Mouse (Mus musculus): Measurements from ENCODE around the gene Dusp14. TPM values are rescaled to one million over a fixed set of nuclear protein-coding genes. Genes with fewer than 3 reads are reported as not detected.

The Dusp14 gene
- polyA plus RNA-seq, 1 experiment, result 4.7 TPM

- DNase-seq (ENCODE audit: low read depth, low spot score), result no peak
Observed at GRCm38 (mm10) chr11:84031971-84032370, 37.1 kb downstream of the Dusp14 start.

GRCm38 (mm10) chr11:84028271-84029028 is 40.6 kb downstream of the Dusp14 start:
- no peak for DNase-seq (ENCODE audit: low read depth, low spot score)
- 73% methylated on average over 9 of the region's 9 CpGs for WGBS

More at GRCm38 (mm10) chr11:84031971-84032370, 37.1 kb downstream of the Dusp14 start:
- WGBS, result 44% methylated on average over 9 of the region's 9 CpGs

DNA sequence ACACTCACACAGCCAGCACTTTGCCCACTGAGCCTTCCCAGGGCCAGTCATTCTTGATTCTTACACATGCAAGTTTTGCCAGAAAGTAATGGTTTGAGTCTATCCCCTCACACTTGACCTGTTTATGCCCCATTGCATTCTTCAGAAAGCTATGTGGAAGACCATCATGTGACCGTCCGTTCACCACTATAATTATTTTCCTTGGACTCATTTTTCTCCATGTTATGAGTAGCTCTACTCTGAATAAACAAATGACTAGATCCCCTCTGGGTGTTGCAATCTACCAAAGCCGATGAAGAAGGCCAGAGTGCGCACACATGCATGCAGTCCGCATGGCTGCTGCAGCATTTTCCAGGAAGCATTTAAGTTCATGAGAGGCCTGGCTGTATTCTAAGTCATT is 41.8 kb downstream of the Dusp14 start:
- no peak for DNase-seq (ENCODE audit: low read depth, low spot score)
- WGBS, result 69% methylated on average over 5 of the region's 5 CpGs

DNA sequence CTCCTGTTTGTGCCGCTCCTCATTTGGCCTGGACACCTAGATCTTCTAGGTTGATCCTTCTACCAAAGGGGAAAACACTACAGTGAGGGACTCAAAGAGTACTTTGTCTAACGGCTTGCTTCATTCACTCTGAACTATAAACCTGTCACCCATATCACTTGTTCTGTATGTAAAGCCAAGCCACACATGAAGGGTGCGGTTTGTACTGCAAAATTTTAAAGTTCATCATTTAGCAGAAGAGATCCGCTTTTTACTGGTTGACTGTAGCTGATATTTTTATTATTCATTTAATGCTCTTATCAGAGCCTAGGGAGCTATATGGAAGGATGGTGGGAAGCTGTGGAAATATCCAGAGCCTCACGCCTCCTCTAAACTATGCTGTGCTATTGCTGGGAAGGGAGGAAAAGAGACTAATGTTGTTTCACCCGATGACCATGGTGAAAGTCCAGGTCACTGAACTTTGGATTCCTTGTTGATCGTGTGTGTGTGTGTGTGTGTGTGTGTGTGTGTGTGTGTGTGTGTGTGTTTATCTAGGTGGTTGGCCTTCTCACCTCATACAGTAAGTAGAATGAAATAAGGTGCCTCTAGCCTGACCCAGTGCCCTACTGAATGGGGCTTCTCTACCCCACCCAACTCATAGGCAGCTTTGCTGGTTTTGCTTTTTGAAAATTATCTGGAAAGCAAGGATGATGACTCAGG is 52.1 kb downstream of the Dusp14 start:
- DNase-seq (ENCODE audit: low read depth, low spot score), result peak; percentile 57
- 38% methylated on average over 7 of the region's 7 CpGs for WGBS

DNA sequence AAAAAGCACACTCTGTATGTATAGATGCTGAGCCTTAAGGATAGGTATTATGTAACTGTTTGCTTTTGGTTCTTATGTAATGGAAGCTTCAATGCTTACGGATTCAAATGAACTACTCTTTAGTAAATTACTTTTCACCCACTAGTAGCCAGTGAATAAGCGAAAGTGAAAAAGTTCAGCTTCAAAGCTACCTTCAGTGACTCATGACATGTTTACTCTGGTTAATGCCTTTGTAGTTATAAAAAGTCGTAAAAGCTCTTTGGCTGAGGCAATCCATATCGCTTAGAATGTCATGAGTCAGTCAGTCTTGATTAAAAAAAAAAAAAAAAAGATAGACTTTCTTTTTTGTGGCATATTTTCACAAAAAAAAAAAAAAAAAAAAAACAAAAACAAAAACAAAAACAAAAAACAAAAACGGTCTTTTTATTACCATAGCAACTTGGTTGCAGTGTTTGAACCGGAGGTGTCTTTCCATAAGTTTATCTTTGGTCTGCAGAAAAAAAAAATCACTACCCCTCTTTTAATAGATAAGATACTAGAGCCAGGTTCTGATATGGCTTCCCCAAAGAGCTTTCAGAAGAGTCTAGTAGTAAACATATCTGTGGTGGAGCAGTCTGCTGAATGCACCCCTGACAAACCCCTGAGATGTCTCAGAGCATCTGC is 52.8 kb downstream of the Dusp14 start:
- peak; percentile 79 for DNase-seq (ENCODE audit: low read depth, low spot score)
- WGBS, result 25% methylated on average over 6 of the region's 6 CpGs

- 76% methylated on average over 7 of the region's 7 CpGs for WGBS
- DNase-seq (ENCODE audit: low read depth, low spot score), result no peak
Observed at GRCm38 (mm10) chr11:84013105-84013504, 56.0 kb downstream of the Dusp14 start.

GRCm38 (mm10) chr11:84011576-84011975 is 57.5 kb downstream of the Dusp14 start:
- DNase-seq (ENCODE audit: low read depth, low spot score), result no peak
- WGBS, result 81% methylated on average over 2 of the region's 2 CpGs

DNA sequence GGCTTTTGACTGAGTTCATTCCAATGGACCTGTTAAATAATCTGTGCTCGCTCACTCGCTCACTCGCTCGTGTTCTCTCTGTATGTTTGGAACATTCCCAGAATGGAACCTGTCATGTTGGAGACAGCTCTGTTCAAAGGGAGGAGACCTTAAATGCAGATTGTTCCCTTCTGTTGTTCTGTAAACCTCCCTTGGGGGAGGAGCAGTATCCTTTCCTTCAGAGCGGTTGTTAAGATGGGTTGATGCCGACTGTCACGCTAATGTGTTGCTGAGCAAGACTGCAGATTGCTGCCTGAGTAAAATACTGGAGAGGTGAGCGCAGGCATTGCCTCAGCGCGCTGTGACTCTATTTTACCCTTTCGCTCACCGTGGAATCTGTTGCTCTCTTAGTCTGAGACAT is 58.0 kb downstream of the Dusp14 start:
- 77% methylated on average over 12 of the region's 12 CpGs for WGBS

GRCm38 (mm10) chr11:84010411-84010810 is 58.6 kb downstream of the Dusp14 start:
- WGBS, result 90% methylated on average over 9 of the region's 9 CpGs
- DNase-seq (ENCODE audit: low read depth, low spot score), result no peak

More for the DNA sequence above, 58.0 kb downstream of the Dusp14 start:
- no peak for DNase-seq (ENCODE audit: low read depth, low spot score)

DNA sequence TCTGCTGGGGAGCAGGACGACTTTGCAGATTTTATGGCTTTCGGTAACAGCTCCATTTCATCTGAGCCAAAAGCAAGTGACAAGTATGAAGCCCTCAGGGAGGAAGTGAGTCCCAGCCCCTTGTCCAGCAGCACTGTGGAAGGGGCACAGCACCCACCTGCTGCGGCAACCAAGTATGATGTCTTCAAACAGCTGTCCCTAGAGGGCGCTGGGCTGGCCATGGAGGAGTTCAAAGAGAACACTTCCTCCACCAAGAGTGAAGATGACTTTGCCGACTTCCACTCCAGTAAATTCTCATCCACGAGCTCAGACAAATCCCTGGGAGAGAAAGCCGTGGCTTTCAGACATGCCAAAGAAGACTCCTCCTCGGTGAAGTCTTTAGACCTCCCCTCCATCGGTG is 60.1 kb downstream of the Dusp14 start:
- no peak for DNase-seq (ENCODE audit: low read depth, low spot score)
- 85% methylated on average over 9 of the region's 9 CpGs for WGBS

DNA sequence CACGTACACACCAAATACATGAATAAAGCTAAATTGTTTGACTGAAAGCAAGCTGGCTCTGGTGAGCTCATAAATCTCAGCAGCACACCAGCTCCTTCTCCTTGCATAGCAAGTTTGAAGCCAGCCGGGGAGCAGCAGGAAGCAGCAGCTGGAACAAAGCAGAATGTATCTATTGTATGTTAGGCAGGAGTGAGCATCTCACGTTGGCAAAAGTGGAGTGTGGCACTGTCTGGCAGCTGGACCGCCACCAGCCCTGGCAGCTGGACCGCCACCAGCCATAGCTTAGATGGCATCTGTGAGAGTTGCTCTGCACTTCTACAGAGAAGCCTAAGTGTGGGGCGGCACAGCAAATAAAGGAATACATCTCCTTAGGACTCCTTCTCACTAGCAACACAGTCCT is 65.1 kb downstream of the Dusp14 start:
- WGBS, result 88% methylated on average over 6 of the region's 6 CpGs
- no peak for DNase-seq (ENCODE audit: low read depth, low spot score)

- 93% methylated on average over 3 of the region's 3 CpGs for WGBS
Observed at GRCm38 (mm10) chr11:84001257-84001656, 67.8 kb downstream of the Dusp14 start.

DNA sequence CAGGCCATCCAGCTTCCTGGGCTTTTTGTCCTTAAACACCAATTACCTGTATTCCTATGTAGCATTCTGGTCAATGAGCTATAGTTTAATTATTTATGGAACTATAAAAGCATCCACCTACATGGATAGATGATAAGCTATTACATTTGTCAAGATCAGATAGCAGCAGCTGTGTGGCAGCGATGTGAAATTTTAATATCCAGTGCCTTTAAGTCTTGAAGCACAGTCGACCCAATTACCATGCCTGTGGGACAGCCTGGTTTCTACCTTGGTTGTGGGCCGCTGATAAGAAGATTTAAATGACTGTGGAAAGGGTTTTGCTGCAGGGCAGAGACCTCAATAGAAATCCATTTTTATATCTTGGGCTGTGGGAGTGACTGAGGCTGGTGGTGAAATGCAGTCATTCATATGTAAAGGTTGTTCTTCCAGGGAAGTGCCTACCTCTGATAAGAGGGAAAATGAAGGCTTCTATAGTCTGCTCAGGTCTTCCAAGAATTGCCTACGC is 69.6 kb downstream of the Dusp14 start:
- 94% methylated on average over 4 of the region's 4 CpGs for WGBS
- no peak for DNase-seq (ENCODE audit: low read depth, low spot score)

More at GRCm38 (mm10) chr11:84001257-84001656, 67.8 kb downstream of the Dusp14 start:
- DNase-seq (ENCODE audit: low read depth, low spot score), result no peak

- no peak for DNase-seq (ENCODE audit: low read depth, low spot score)
- 88% methylated on average over 3 of the region's 3 CpGs for WGBS
Observed at GRCm38 (mm10) chr11:83998993-83999392, 70.1 kb downstream of the Dusp14 start.

Other genes with a start within 250 kb of the Dusp14 start
- 14.4 and 17.7 TPM in 2 replicates for gene Hnf1b, start 219.2 kb downstream of the Dusp14 start, polyA plus RNA-seq (2012; rRNA removed)
- 4.2 and 5.5 TPM in 2 replicates for gene Ddx52, start 127.2 kb downstream of the Dusp14 start, polyA plus RNA-seq (2012; rRNA removed)
- gene Synrg, start 104.8 kb downstream of the Dusp14 start, polyA plus RNA-seq (2012; rRNA removed), result 10.5 and 18.6 TPM in 2 replicates
- gene Tada2a, start 60.3 kb upstream of the Dusp14 start, polyA plus RNA-seq (2012; rRNA removed), result 4.0 and 4.4 TPM in 2 replicates
- gene Acaca, start 60.4 kb upstream of the Dusp14 start, polyA plus RNA-seq (2012; rRNA removed), result 7.8 and 15.9 TPM in 2 replicates
- 10.4 and 24.1 TPM in 2 replicates for gene Gm11437, start 98.2 kb upstream of the Dusp14 start, polyA plus RNA-seq (2012; rRNA removed)